Mouse (Mus musculus) E14TG2a.4 (cell line): Measurements from ENCODE around the gene Rtl8a.
"Not testable (repeated sequence)": the region's sequence is repeated elsewhere in the genome, so short reads cannot be mapped to it uniquely, and the experiment has no call there.

Experiments
- CTCF ChIP-seq: conservative IDR thresholded peaks from 2 replicates; pipeline ENCODE4 v1.5.1; 2014; ENCODE audit warnings: low read length
- NANOG ChIP-seq: IDR thresholded peaks from 2 replicates; pipeline ENCODE4 v1.6.1; 2014; ENCODE audit warnings: borderline replicate concordance, low read length, mixed read lengths
- POU5F1 ChIP-seq: IDR thresholded peaks from 2 replicates; pipeline ENCODE4 v1.6.1; 2014; ENCODE audit warnings: low read length, borderline replicate concordance

- not testable (repeated sequence) for TF ChIP-seq CTCF, POU5F1, NANOG
These were observed at the start of gene Rtl8a for GRCm38 (mm10) chrX:53642980-53643961.
